Mouse (Mus musculus) kidney, adult 2 months (tissue): ENCODE results near the gene Tbxas1.

Experiments
- CTCF ChIP-seq: fragments of 200-500 bp; conservative IDR thresholded peaks from 2 replicates; pipeline ENCODE4 v1.5.1; 2011; ENCODE audit warnings: low read depth, mild to moderate bottlenecking, control low read depth, low read length, moderate library complexity, mixed read lengths; ENCODE audit not compliant: insufficient read depth, insufficient read length
- POLR2A ChIP-seq: fragments of 200-500 bp; IDR thresholded peaks from one replicate; pipeline ENCODE4 v1.6.1; 2011; ENCODE audit warnings: low read depth, low read length, control low read depth

DNA sequence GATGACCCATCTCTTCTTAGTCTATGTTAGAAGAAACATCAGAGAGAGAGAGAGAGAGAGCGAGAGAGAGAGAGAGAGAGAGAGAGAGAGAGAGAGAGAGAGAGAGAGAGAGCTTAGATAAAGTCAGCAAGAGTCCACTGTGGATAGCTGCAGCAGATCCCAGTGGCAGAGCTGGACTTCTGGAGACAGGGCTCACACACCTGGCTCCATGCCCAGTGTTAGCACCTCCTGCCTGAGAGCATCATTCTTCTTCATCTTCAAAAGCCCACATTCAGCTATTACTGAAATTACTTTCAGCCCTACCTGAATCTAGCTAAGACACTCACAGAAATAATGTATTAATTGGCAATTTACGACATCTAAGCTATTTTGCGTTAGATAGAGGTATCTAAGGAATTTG is 85.2 kb downstream of the Tbxas1 start:
- TF ChIP-seq CTCF = no peak
- no peak for TF ChIP-seq POLR2A
